Mouse (Mus musculus) liver, embryonic 14.5 days (tissue): ENCODE measurements around the gene Trim61.

ENCODE experiments used
- CTCF ChIP-seq: IDR thresholded peaks from 2 replicates; pipeline ENCODE4 v1.5.1; 2016; ENCODE audit warnings: antibody characterized with exemption, low read depth, control low read depth
- EP300 ChIP-seq: IDR thresholded peaks from 2 replicates; pipeline ENCODE4 v1.6.1; 2016; ENCODE audit warnings: antibody characterized with exemption, low read depth

DNA sequence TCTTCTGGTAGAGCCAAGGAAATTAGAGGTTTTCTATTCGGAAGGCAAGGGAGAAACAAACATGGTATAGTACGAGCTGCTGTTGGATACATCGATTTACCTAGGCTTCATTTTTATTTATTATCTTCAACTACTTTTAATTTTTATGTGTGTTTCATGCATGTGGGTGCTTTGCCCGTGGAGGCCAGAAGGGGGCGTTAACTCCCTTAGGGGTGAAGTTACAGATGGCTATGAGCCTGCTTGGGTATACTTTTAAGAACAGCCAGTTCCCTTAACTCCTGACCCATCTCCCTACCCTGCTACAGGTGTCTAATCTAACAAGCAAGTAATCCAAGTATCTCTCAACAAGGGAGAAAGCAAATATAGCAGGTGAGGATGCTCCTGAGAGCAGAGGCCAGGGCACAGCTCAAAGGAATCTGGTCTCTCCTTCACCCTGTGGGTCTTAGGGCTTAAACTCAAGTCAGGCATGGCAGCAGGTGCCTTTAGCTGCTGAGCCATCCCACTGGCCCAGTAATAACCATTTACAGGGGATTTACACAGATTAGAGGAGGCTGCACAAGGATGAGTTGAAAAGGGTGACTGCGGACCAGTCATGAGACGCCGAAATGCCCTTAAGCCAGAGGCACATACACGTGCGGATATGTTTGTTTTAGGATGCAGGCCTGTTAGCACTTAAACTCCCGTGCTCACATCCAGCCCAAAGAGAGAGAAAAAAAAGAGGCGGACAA, 10.8 kb upstream of the Trim61 start:
- TF ChIP-seq CTCF (no peak), EP300 (no peak)
